In genomic region chr11:107573061-107573692, GRCm38 (mm10) we compare ENCODE assay signal across 8 mouse cellular contexts. TPM values are rescaled to one million over a fixed set of nuclear protein-coding genes. Genes with fewer than 3 reads are reported as not detected.
A peak's percentile ranks its signal among the peaks of the same experiment; 100 is the strongest.
DNase-seq lines count a peak whose midpoint lies in the region.

No protein-coding gene starts in this region.

- H3K9me3 ChIP-seq in embryonic facial prominence, embryonic 10.5 days: 0 out of 2 replicates have a peak, but pooled peaks cover 2% of the 10 kb centered on the region

- peaks cover 91% of the 10 kb centered on the region for H3K36me3 ChIP-seq in embryonic facial prominence, embryonic 10.5 days (replicated peaks)

- no peaks in the 10 kb centered on the region for H3K27me3 ChIP-seq in embryonic facial prominence, embryonic 10.5 days (replicated peaks; ENCODE audit: low read depth, poor library complexity, severe bottlenecking)

- peak; percentile 32 for DNase-seq in gastrocnemius, postnatal 14 days
- DNase-seq in gastrocnemius, postnatal 36 days: no peak
- DNase-seq in adrenal gland, postnatal 4 days (ENCODE audit: low spot score in 2 of 2): peak; percentile 19 to 38
- DNase-seq in kidney, adult 9 months: peak; percentile 78
- DNase-seq in lung, postnatal 25 days (ENCODE audit: low spot score): peak; percentile 55
- DNase-seq in right cerebral cortex, postnatal 25 days: no peak
- no peak for DNase-seq in embryonic facial prominence, embryonic 10.5 days (ENCODE audit: low spot score)
- no peak for DNase-seq in layer of hippocampus, adult 18-20 months (ENCODE audit: low spot score in 2 of 2)

- H3K4me3 ChIP-seq in embryonic facial prominence, embryonic 10.5 days: no peak overlapping the region

- peaks cover 8% of the 10 kb centered on the region; the same call in 1 of the 2 replicates for H3K4me1 ChIP-seq in embryonic facial prominence, embryonic 10.5 days

- intact Hi-C loops in gastrocnemius, postnatal 14 days (cut with DNase I; ENCODE audit: low total_unique reads): no loop called here
- intact Hi-C loops in gastrocnemius, postnatal 36 days (cut with DNase I): no loop called here

- 83% methylated on average over 11 of the region's 11 CpGs for WGBS in embryonic facial prominence, embryonic 10.5 days

- H3K27ac ChIP-seq in embryonic facial prominence, embryonic 10.5 days (replicated peaks): no peak overlapping the region

RNA-seq across cellular contexts. Expression of gene Helz, which starts 25.4 kb away (rescaled TPM):
- 10 to 100 TPM; 14.0 to 17.3 TPM for total RNA-seq in gastrocnemius, postnatal 14 days (2021)
- total RNA-seq in gastrocnemius, postnatal 36 days (2021): 10 to 100 TPM; 13.9 to 14.2 TPM
- 10 to 100 TPM; 35.5 to 37.1 TPM for total RNA-seq in adrenal gland, postnatal 4 days (2021)
- 24.1 and 26.6 TPM in 2 replicates for polyA plus RNA-seq in embryonic facial prominence, embryonic 10.5 days (2016; fragmentation: Nextera tagmentation; extraction: Ambion mirVana)
- total RNA-seq in layer of hippocampus, adult 18-20 months (2021): 10 to 100 TPM; 42.5 to 47.2 TPM

Comparison
In these comparisons a context has a peak if more than half of its experiments do, and no peak if none do; other contexts are left out.
1. DNase-seq: peak in gastrocnemius, postnatal 14 days (single experiment), adrenal gland, postnatal 4 days (2 of 2), kidney, adult 9 months (single experiment) and lung, postnatal 25 days (single experiment); none in gastrocnemius, postnatal 36 days (0 of 2), right cerebral cortex, postnatal 25 days (single experiment), embryonic facial prominence, embryonic 10.5 days (single experiment) and layer of hippocampus, adult 18-20 months (0 of 2).